Mouse (Mus musculus) olfactory bulb, adult 2 months (tissue): Measurements from ENCODE around the gene Mettl7a2.

Experiments
- CTCF ChIP-seq: fragments of 200-500 bp; IDR thresholded peaks from 2 replicates; pipeline ENCODE4 v1.5.1; 2012; ENCODE audit warnings: low read depth, mild to moderate bottlenecking, low read length, moderate library complexity; ENCODE audit not compliant: insufficient read depth
- POLR2A ChIP-seq: fragments of 200-500 bp; IDR thresholded peaks from 2 replicates; pipeline ENCODE4 v1.6.1; 2012; ENCODE audit warnings: mild to moderate bottlenecking, low read depth, low read length, moderate library complexity; ENCODE audit not compliant: insufficient read depth

DNA sequence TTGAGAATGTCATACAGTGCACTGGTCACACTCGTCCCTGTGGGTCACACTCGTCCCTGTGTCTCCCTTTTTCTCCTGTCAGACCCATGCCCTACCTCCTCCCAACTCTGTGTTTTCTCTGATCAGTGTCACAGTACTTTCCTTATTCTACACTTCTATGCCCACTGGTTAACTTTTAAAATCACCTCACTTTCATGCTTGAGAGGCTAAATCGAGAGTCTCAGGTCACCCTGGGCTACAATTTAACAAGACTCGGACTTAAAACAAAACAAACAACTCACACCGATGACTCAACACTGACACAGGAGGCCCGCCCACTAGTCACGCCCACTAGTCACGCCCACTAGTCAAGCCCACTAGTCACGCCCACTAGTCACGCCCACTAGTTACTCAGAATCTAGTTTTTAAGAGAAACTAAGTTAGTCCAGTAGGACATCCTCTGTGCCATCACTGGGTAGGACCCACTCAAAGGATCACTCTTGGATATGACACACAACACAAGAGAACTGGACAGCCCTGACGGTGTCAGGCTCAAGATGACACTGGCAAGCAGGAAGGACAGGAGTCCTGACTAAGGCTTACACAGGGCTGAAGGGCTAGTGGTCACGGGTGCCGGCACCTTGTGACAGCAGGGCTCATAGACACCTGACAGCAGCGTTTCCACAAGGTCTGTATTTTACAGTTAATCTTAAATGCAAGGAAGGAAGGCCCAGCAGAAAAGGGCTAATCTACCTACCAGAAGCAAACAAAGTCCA is 58.1 kb downstream of the Mettl7a2 start:
- TF ChIP-seq POLR2A = no peak
- TF ChIP-seq CTCF = no peak
